Mouse (Mus musculus) thymus, adult 2 months (tissue): ENCODE results near the gene Cd274. TPM values are rescaled to one million over a fixed set of nuclear protein-coding genes. Genes with fewer than 3 reads are reported as not detected.

ENCODE experiments used
- DNase-seq: peaks from one replicate; pipeline ENCODE4 v3.0.0; 2021
- H3K27ac ChIP-seq: fragments of 200-500 bp; 2 replicates; pipeline ENCODE4 v1.5.1; 2012; ENCODE audit warnings: low read length, control low read depth; ENCODE audit not compliant: control insufficient read depth, insufficient read depth
- H3K27me3 ChIP-seq: fragments of 200-500 bp; 2 replicates; pipeline ENCODE4 v1.6.1; 2012; ENCODE audit warnings: mild to moderate bottlenecking, low read length, moderate library complexity, mixed read lengths; ENCODE audit not compliant: control insufficient read depth, insufficient read depth
- H3K36me3 ChIP-seq: fragments of 200-500 bp; 2 replicates; pipeline ENCODE4 v1.6.1; 2012; ENCODE audit warnings: mild to moderate bottlenecking, low read length, moderate library complexity; ENCODE audit not compliant: control insufficient read depth, insufficient read depth
- H3K4me1 ChIP-seq: fragments of 200-500 bp; replicated peaks from 2 replicates; pipeline ENCODE4 v1.6.1; 2012; ENCODE audit warnings: low read length; ENCODE audit not compliant: control insufficient read depth, insufficient read depth
- H3K4me3 ChIP-seq: fragments of 200-500 bp; 2 replicates; pipeline ENCODE4 v1.5.1; 2012; ENCODE audit warnings: mild to moderate bottlenecking, low read length, control low read depth, moderate library complexity; ENCODE audit not compliant: control insufficient read depth, insufficient read depth
- CTCF ChIP-seq: fragments of 200-500 bp; IDR thresholded peaks from 2 replicates; pipeline ENCODE4 v1.5.1; 2012; ENCODE audit warnings: mild to moderate bottlenecking, control low read depth, low read length, moderate library complexity, borderline replicate concordance; ENCODE audit not compliant: control insufficient read depth, poor library complexity, insufficient read depth; ENCODE audit errors: extremely low read depth
- POLR2A ChIP-seq: fragments of 200-500 bp; IDR thresholded peaks from 2 replicates; pipeline ENCODE4 v1.6.1; 2012; ENCODE audit warnings: mild to moderate bottlenecking, low read length, control low read depth, moderate library complexity; ENCODE audit not compliant: control insufficient read depth, poor library complexity, insufficient read depth; ENCODE audit errors: extremely low read depth
- WGBS: fragments of 180-500 bp; shearing (Covaris S2); methylation state at CpG from one replicate; pipeline ENCODE4 v1.1.7; 2018; 5-methylcytosine and 5-hydroxymethylcytosine counted together
- polyA plus RNA-seq: library from polyadenylated mRNA; depleted of rRNA; stranded (reverse); fragments of >200 nt; gene quantifications from 2 replicates; pipeline ENCODE4 v1.2.3, GENCODE M21; 2012

The Cd274 gene
- polyA plus RNA-seq, 1 experiment = 22.9 TPM

GRCm38 (mm10) chr19:29326822-29327552 is 40.3 kb upstream of the Cd274 start:
- Histone ChIP-seq H3K27ac (no peak overlapping the region), H3K4me3 (no peak overlapping the region), H3K36me3 (no peaks in the 10 kb centered on the region), H3K27me3 (no peaks in the 10 kb centered on the region), H3K4me1 (peaks cover 12% of the 10 kb centered on the region)
- WGBS = 94% methylated on average over 13 of the region's 13 CpGs
- TF ChIP-seq POLR2A (no peak), CTCF (no peak)
- DNase-seq = no peak

GRCm38 (mm10) chr19:29334068-29334745 is 33.0 kb upstream of the Cd274 start, which contains the start of gene Rln1:
TSS of gene Rln1 (minus strand) at chr19:29334670.
- no peaks in the 10 kb centered on the region for H3K36me3 ChIP-seq
- no peak for DNase-seq
- 25% methylated on average over 23 of the region's 23 CpGs for WGBS
- no peaks in the 10 kb centered on the region; the same call in 1 of the 2 replicates for H3K4me1 ChIP-seq
- H3K27me3 ChIP-seq = peaks cover 11% of the 10 kb centered on the region; the same call in 1 of the 2 replicates
- no peak for TF ChIP-seq POLR2A
- no peak for TF ChIP-seq CTCF
- no peak within 1 kb of the TSS for H3K4me3 ChIP-seq
- no peak within 1 kb of the TSS for H3K27ac ChIP-seq

GRCm38 (mm10) chr19:29336624-29337023 is 30.6 kb upstream of the Cd274 start:
- no peak for TF ChIP-seq CTCF
- no peak for TF ChIP-seq POLR2A
- H3K4me3 ChIP-seq = no peak overlapping the region
- peaks cover 11% of the 10 kb centered on the region; the same call in 1 of the 2 replicates for H3K27me3 ChIP-seq
- no peaks in the 10 kb centered on the region; the same call in 1 of the 2 replicates for H3K4me1 ChIP-seq
- WGBS = 99% methylated on average over 2 of the region's 2 CpGs
- DNase-seq = no peak
- no peak overlapping the region for H3K27ac ChIP-seq
- H3K36me3 ChIP-seq = no peaks in the 10 kb centered on the region

GRCm38 (mm10) chr19:29341029-29341428 is 26.2 kb upstream of the Cd274 start:
- no peak overlapping the region for H3K27ac ChIP-seq
- 14% methylated on average over 4 of the region's 4 CpGs for WGBS
- H3K27me3 ChIP-seq = no peaks in the 10 kb centered on the region
- no peak for TF ChIP-seq CTCF
- TF ChIP-seq POLR2A = no peak
- no peaks in the 10 kb centered on the region for H3K4me1 ChIP-seq
- no peak overlapping the region for H3K4me3 ChIP-seq
- H3K36me3 ChIP-seq = no peaks in the 10 kb centered on the region
- no peak for DNase-seq

- Histone ChIP-seq H3K36me3 (no peaks in the 10 kb centered on the region), H3K4me3 (no peak overlapping the region), H3K4me1 (no peaks in the 10 kb centered on the region), H3K27ac (no peak overlapping the region), H3K27me3 (no peaks in the 10 kb centered on the region)
- TF ChIP-seq POLR2A (no peak), CTCF (no peak)
- no peak for DNase-seq
- 87% methylated on average over 6 of the region's 6 CpGs for WGBS
These were observed 25.0 kb upstream of the Cd274 start for GRCm38 (mm10) chr19:29342281-29342680.

- Histone ChIP-seq H3K4me1 (no peaks in the 10 kb centered on the region), H3K27ac (no peak overlapping the region), H3K27me3 (no peaks in the 10 kb centered on the region), H3K36me3 (peaks cover 2% of the 10 kb centered on the region; the same call in 1 of the 2 replicates), H3K4me3 (no peak overlapping the region)
- TF ChIP-seq POLR2A = no peak
- no peak for TF ChIP-seq CTCF
- DNase-seq = no peak
These were observed 22.4 kb upstream of the Cd274 start for GRCm38 (mm10) chr19:29344868-29345267.
